Mouse (Mus musculus) small intestine, adult 2 months (tissue): Measurements from ENCODE around the gene Mcm8.

Experiments used
- CTCF ChIP-seq: fragments of 200-500 bp; IDR thresholded peaks from 2 replicates; pipeline ENCODE4 v1.5.1; 2012; ENCODE audit warnings: low read depth, mild to moderate bottlenecking, control low read depth, inconsistent platforms, low read length, moderate library complexity, mixed read lengths; ENCODE audit not compliant: insufficient replicate concordance, insufficient read length; ENCODE audit errors: extremely low read depth
- POLR2A ChIP-seq: fragments of 200-500 bp; IDR thresholded peaks from 2 replicates; pipeline ENCODE4 v1.6.1; 2012; ENCODE audit warnings: low read depth, mild to moderate bottlenecking, control low read depth, inconsistent platforms, low read length, moderate library complexity

GRCm38 (mm10) chr2:132863325-132863724 lies 47.4 kb downstream of the Mcm8 start:
- TF ChIP-seq CTCF (no peak), POLR2A (no peak)
